Mouse (Mus musculus): ENCODE data around the gene Preb. TPM values are rescaled to one million over a fixed set of nuclear protein-coding genes. Genes with fewer than 3 reads are reported as not detected.
A peak's percentile ranks its signal among the peaks of the same experiment; 100 is the strongest.

Gene Preb
- 132 and 133 TPM in 2 replicates for polyA plus RNA-seq (2015; fragmentation: Nextera tagmentation; extraction: Ambion mirVana)

GRCm38 (mm10) chr5:30959966-30960501 is at the start of gene Preb:
TSS of gene Preb (minus strand) at chr5:30960361.
- Histone ChIP-seq H3K27ac (peak within 1 kb of the TSS; percentile 91), H3K9me3 (no peaks in the 10 kb centered on the region), H3K4me2 (peak within 1 kb of the TSS; percentile 86), H3K4me3 (peak within 1 kb of the TSS; percentile 86), H3K27me3 (no peaks in the 10 kb centered on the region), H3K4me1 (peaks cover 19% of the 10 kb centered on the region), H3K36me3 (peaks cover 29% of the 10 kb centered on the region), H3K9ac (peak within 1 kb of the TSS; percentile 92)
- WGBS, result 1% methylated on average over 56 of the region's 56 CpGs
- peak; percentile 92 for ATAC-seq (ENCODE audit: insufficient number of reproducible peaks, insufficient read depth, low FRiP score, low TSS enrichment, low read depth)

GRCm38 (mm10) chr5:31004184-31004583 is 44.0 kb upstream of the Preb start:
- 4% methylated on average over 5 of the region's 5 CpGs for WGBS
- no peak for ATAC-seq (ENCODE audit: insufficient number of reproducible peaks, insufficient read depth, low FRiP score, low TSS enrichment, low read depth)

GRCm38 (mm10) chr5:31001560-31001959 is 41.4 kb upstream of the Preb start:
- Histone ChIP-seq H3K4me2 (no peak overlapping the region), H3K27ac (no peak overlapping the region), H3K27me3 (no peaks in the 10 kb centered on the region), H3K4me3 (no peak overlapping the region), H3K4me1 (0 out of 2 replicates have a peak, but pooled peaks cover 3% of the 10 kb centered on the region), H3K9me3 (no peaks in the 10 kb centered on the region), H3K36me3 (no peaks in the 10 kb centered on the region), H3K9ac (no peak overlapping the region)
- ATAC-seq (ENCODE audit: insufficient number of reproducible peaks, insufficient read depth, low FRiP score, low TSS enrichment, low read depth), result no peak
- WGBS, result 82% methylated on average over 4 of the region's 4 CpGs

More at GRCm38 (mm10) chr5:31004184-31004583, 44.0 kb upstream of the Preb start:
- Histone ChIP-seq H3K4me2 (no peak overlapping the region), H3K27me3 (no peaks in the 10 kb centered on the region), H3K36me3 (no peaks in the 10 kb centered on the region), H3K9me3 (no peaks in the 10 kb centered on the region), H3K9ac (no peak overlapping the region), H3K4me3 (no peak overlapping the region), H3K27ac (no peak overlapping the region), H3K4me1 (0 out of 2 replicates have a peak, but pooled peaks cover 3% of the 10 kb centered on the region)

GRCm38 (mm10) chr5:31000993-31001392 is 40.8 kb upstream of the Preb start:
- WGBS, result 79% methylated on average over 2 of the region's 2 CpGs
- ATAC-seq (ENCODE audit: insufficient number of reproducible peaks, insufficient read depth, low FRiP score, low TSS enrichment, low read depth), result no peak
- Histone ChIP-seq H3K9ac (no peak overlapping the region), H3K27ac (no peak overlapping the region), H3K4me3 (no peak overlapping the region), H3K4me1 (0 out of 2 replicates have a peak, but pooled peaks cover 3% of the 10 kb centered on the region), H3K4me2 (no peak overlapping the region), H3K27me3 (no peaks in the 10 kb centered on the region), H3K36me3 (no peaks in the 10 kb centered on the region), H3K9me3 (no peaks in the 10 kb centered on the region)

GRCm38 (mm10) chr5:31000122-31000521 is 40.0 kb upstream of the Preb start:
- Histone ChIP-seq H3K27ac (no peak overlapping the region), H3K36me3 (no peaks in the 10 kb centered on the region), H3K4me2 (no peak overlapping the region), H3K9me3 (no peaks in the 10 kb centered on the region), H3K4me1 (0 out of 2 replicates have a peak, but pooled peaks cover 3% of the 10 kb centered on the region), H3K27me3 (no peaks in the 10 kb centered on the region), H3K4me3 (no peak overlapping the region), H3K9ac (no peak overlapping the region)
- WGBS, result 64% methylated on average over 7 of the region's 7 CpGs
- no peak for ATAC-seq (ENCODE audit: insufficient number of reproducible peaks, insufficient read depth, low FRiP score, low TSS enrichment, low read depth)

GRCm38 (mm10) chr5:30999324-30999723 is 39.2 kb upstream of the Preb start:
- Histone ChIP-seq H3K4me3 (no peak overlapping the region), H3K9ac (no peak overlapping the region), H3K4me2 (no peak overlapping the region), H3K27ac (no peak overlapping the region), H3K4me1 (0 out of 2 replicates have a peak, but pooled peaks cover 3% of the 10 kb centered on the region), H3K9me3 (no peaks in the 10 kb centered on the region), H3K27me3 (no peaks in the 10 kb centered on the region), H3K36me3 (no peaks in the 10 kb centered on the region)
- ATAC-seq (ENCODE audit: insufficient number of reproducible peaks, insufficient read depth, low FRiP score, low TSS enrichment, low read depth), result no peak
- 63% methylated on average over 5 of the region's 5 CpGs for WGBS

- ATAC-seq (ENCODE audit: insufficient number of reproducible peaks, insufficient read depth, low FRiP score, low TSS enrichment, low read depth), result no peak
Observed at GRCm38 (mm10) chr5:30998306-30998705, 38.1 kb upstream of the Preb start.

GRCm38 (mm10) chr5:30994910-30995635 is 34.9 kb upstream of the Preb start:
- Histone ChIP-seq H3K27me3 (no peaks in the 10 kb centered on the region), H3K4me1 (no peaks in the 10 kb centered on the region), H3K9ac (no peak overlapping the region), H3K36me3 (no peaks in the 10 kb centered on the region), H3K27ac (no peak overlapping the region), H3K4me3 (no peak overlapping the region), H3K9me3 (no peaks in the 10 kb centered on the region), H3K4me2 (no peak overlapping the region)
- WGBS, result 70% methylated on average over 11 of the region's 11 CpGs
- ATAC-seq (ENCODE audit: insufficient number of reproducible peaks, insufficient read depth, low FRiP score, low TSS enrichment, low read depth), result no peak

More at GRCm38 (mm10) chr5:30998306-30998705, 38.1 kb upstream of the Preb start:
- no peaks in the 10 kb centered on the region for H3K36me3 ChIP-seq
- no peak overlapping the region for H3K9ac ChIP-seq
- H3K27ac ChIP-seq, result no peak overlapping the region
- no peaks in the 10 kb centered on the region for H3K4me1 ChIP-seq
- WGBS, result 20% methylated on average over 5 of the region's 5 CpGs
- no peaks in the 10 kb centered on the region for H3K27me3 ChIP-seq
- H3K4me3 ChIP-seq, result no peak overlapping the region
- H3K9me3 ChIP-seq, result no peaks in the 10 kb centered on the region
- no peak overlapping the region for H3K4me2 ChIP-seq

- Histone ChIP-seq H3K36me3 (no peaks in the 10 kb centered on the region), H3K4me1 (no peaks in the 10 kb centered on the region), H3K4me2 (no peak overlapping the region), H3K9ac (no peak overlapping the region), H3K27me3 (no peaks in the 10 kb centered on the region), H3K9me3 (no peaks in the 10 kb centered on the region), H3K4me3 (no peak overlapping the region), H3K27ac (no peak overlapping the region)
- WGBS, result 72% methylated on average over 3 of the region's 3 CpGs
- no peak for ATAC-seq (ENCODE audit: insufficient number of reproducible peaks, insufficient read depth, low FRiP score, low TSS enrichment, low read depth)
Observed at GRCm38 (mm10) chr5:30994074-30994473, 33.9 kb upstream of the Preb start.

- WGBS, result 66% methylated on average over 5 of the region's 5 CpGs
- no peaks in the 10 kb centered on the region for H3K36me3 ChIP-seq
- no peaks in the 10 kb centered on the region for H3K27me3 ChIP-seq
- H3K4me2 ChIP-seq, result no peak overlapping the region
- H3K9me3 ChIP-seq, result no peaks in the 10 kb centered on the region
- no peaks in the 10 kb centered on the region for H3K4me1 ChIP-seq
- ATAC-seq (ENCODE audit: insufficient number of reproducible peaks, insufficient read depth, low FRiP score, low TSS enrichment, low read depth), result no peak; the same call in 1 of the 2 replicates
- H3K27ac ChIP-seq, result no peak overlapping the region
- H3K4me3 ChIP-seq, result no peak overlapping the region
- H3K9ac ChIP-seq, result no peak overlapping the region
Observed at GRCm38 (mm10) chr5:30992980-30993676, 33.0 kb upstream of the Preb start.

- 23% methylated on average over 2 of the region's 2 CpGs for WGBS
- no peak for ATAC-seq (ENCODE audit: insufficient number of reproducible peaks, insufficient read depth, low FRiP score, low TSS enrichment, low read depth)
- H3K9me3 ChIP-seq, result no peaks in the 10 kb centered on the region
- no peak overlapping the region for H3K9ac ChIP-seq
- H3K4me2 ChIP-seq, result no peak overlapping the region
- no peak overlapping the region for H3K4me3 ChIP-seq
- H3K27ac ChIP-seq, result no peak overlapping the region
- no peaks in the 10 kb centered on the region for H3K27me3 ChIP-seq
- H3K4me1 ChIP-seq, result no peaks in the 10 kb centered on the region
- no peaks in the 10 kb centered on the region for H3K36me3 ChIP-seq
Observed at GRCm38 (mm10) chr5:30982357-30982756, 22.2 kb upstream of the Preb start.
